Mouse (Mus musculus): ENCODE results near the gene C1ql1.

GRCm38 (mm10) chr11:102963246-102963854 lies 16.9 kb upstream of the C1ql1 start:
- TF ChIP-seq CTCF (IDR thresholded peaks at IDR 0.05; ENCODE audit: low read depth, low read length): no peak
- TF ChIP-seq POLR2A (IDR thresholded peaks at IDR 0.05; ENCODE audit: extremely low read depth, insufficient read depth, low read length): no peak
